Mouse (Mus musculus): ENCODE results near the gene Ptrh2.

Ptrh2 gene

DNA sequence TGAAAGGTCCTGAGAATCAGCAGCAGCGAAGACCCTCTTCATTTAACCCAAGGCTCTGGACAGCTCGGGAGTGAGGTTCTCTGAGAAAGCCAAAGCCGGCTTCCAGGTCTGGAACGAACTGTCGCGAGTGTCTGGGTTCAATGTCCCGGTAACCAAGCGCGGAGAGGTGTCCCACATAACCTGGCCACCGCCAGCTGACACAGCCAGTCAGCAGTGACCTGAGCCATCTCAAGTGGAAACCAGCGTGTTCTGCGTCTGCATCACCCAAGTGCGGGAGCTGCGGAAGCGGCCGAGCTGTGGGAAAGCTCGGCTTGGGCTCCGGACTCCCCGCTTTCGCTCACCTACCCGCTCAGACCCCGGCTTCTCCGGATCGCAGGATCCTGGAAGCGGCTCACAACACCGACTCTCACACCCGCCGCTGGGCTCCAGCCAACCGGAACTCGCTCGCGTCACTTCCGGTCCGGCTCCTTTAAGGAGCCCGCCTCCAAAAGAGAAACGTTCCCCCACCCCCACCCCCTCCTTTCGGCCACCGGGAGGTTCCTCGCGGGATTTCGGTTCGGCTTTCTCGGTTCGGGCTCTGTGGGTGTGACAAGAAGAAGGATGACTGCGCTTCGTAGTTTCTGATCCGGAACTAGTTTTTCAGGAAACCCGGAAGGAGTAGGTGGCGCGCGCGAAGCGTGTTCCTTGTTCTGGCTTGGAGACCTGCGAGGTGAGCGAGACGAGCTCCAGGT lies at the start of gene Ptrh2, which contains the start of gene Vmp1:
Gene Ptrh2, plus strand, starts transcription at position 591 of the 731 bp plus-strand sequence.
Gene Vmp1, minus strand, starts transcription at position 442 of the 731 bp plus-strand sequence.
- DNase-seq (ENCODE audit: low spot score) = peak; percentile 88

DNA sequence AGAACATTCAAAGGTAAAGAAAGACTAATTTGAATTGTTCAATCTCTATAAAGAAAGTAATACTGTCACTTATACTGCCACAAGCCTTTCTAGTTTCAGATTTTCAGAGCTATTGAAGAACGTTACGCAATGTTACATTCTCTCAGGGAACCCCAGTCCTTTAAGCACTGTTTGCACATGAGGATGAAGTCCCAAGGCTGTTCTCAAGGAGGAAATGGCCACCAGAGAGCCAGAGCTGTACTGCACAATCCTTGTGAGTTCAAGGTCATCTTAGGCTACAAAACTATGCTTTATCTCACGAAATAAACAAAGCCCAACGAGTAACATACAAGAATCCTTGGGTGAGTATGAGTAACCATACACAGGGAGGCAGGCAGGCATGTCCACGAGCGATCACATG lies 49.4 kb upstream of the Ptrh2 start:
- DNase-seq (ENCODE audit: low spot score) = no peak

DNA sequence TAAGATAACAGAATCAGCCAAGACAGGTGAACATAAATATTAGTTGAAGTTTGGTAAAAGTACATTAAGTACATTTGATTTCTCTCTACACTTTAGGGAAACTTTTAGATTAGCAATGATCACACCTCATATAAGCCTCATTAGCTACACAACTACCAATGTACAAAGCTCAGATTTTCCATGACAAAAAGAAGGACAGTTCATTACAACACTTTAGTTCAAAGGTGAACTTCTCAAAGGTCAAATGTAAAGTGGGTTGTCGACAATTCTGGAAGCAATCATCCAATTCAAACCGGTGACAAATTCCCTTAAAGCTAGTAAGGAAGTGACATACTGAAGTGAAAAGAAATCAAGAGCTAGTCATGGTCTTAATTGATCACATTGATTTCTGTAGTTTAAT lies 46.1 kb upstream of the Ptrh2 start:
- no peak for DNase-seq (ENCODE audit: low spot score)

DNA sequence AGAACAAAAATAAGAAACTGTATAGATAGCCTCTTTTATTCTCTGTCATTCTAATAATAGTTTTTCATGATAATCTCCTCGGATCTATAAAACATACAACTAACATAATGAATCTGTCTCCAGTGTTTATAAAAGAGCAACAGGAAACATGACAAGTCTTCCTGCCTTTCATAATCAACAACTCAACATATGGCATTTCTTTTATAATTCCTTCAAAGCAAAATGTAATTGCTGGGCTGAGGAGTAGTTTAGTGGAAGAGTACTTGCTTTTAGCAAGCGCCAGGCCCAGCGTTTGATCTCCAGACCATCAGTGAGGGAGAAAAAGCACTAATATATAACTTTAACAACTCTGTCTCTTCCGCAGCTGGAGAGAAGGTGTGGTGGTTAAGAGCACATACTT lies 42.1 kb upstream of the Ptrh2 start:
- no peak for DNase-seq (ENCODE audit: low spot score)

DNA sequence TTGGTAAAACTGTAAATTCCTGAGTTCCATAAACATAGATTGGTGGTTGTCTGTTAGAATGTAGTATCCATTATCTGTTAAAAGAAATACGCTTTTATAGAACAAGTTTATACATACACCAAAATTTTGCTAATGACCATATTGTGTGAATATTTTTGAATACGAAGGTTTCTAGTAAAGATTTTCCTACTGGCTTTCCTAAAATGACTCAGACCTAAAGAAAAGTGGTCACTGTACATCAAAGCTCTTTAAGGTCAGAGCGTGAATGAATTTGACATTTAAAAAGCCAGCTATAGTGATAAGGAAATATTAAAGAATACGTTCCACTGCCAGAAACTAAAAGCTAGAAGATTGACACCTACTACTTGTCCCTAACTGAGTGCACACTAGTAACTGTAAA lies 39.2 kb upstream of the Ptrh2 start:
- no peak for DNase-seq (ENCODE audit: low spot score)

GRCm38 (mm10) chr11:86646136-86646834 lies 37.5 kb upstream of the Ptrh2 start:
- DNase-seq (ENCODE audit: low spot score) = no peak

GRCm38 (mm10) chr11:86646885-86647459 lies 36.8 kb upstream of the Ptrh2 start:
- DNase-seq (ENCODE audit: low spot score) = no peak

- no peak for DNase-seq (ENCODE audit: low spot score)
Measured at GRCm38 (mm10) chr11:86647706-86648447, 35.9 kb upstream of the Ptrh2 start.

- DNase-seq (ENCODE audit: low spot score) = no peak
Measured at GRCm38 (mm10) chr11:86649542-86649941, 34.2 kb upstream of the Ptrh2 start.

GRCm38 (mm10) chr11:86650676-86651075 lies 33.1 kb upstream of the Ptrh2 start:
- no peak for DNase-seq (ENCODE audit: low spot score)

- no peak for DNase-seq (ENCODE audit: low spot score)
Measured at GRCm38 (mm10) chr11:86652578-86652979, 31.2 kb upstream of the Ptrh2 start.

DNA sequence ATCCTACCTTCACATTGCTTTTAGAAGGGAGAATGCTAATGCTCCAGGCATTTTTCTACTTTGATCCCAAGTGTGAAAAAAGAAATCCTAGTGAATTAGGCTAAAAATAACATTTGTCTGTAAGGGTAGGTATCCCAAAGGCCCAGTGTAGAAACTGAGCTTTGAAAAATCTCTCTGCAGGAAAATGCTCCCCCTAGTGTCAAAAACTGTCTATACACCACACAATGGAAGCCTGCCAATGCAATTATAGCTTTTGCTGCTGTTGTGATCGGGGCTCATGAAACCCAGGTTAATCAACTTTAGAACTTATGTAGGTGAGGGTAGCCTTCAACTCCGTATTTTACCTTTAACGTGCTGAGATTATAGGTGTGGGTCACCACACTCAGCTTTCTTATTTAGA lies 30.3 kb upstream of the Ptrh2 start:
- peak; percentile 56 for DNase-seq (ENCODE audit: low spot score)

DNA sequence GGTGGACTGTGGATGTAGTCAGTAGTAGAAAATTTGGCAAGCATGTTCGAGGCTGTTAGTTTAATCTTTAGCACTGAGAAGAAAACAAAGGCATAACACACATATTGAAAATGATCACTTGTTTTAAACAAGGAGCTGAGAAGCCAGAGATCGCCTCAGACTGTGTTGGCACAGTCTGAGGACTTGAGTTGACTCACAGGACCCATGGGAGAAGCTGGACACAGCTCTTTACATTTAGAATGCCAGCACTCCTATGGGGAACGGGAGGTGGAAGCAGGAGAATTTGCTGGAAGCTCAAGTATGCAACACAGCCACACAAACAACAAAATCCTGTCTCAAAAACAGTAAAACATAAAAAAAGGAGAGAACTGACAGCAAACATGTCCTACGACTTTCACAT lies 29.7 kb upstream of the Ptrh2 start:
- DNase-seq (ENCODE audit: low spot score) = no peak

- DNase-seq (ENCODE audit: low spot score) = no peak
Measured at GRCm38 (mm10) chr11:86655671-86656070, 28.1 kb upstream of the Ptrh2 start.

GRCm38 (mm10) chr11:86656849-86657567 lies 26.8 kb upstream of the Ptrh2 start:
- no peak for DNase-seq (ENCODE audit: low spot score)

GRCm38 (mm10) chr11:86657863-86658262 lies 25.9 kb upstream of the Ptrh2 start:
- DNase-seq (ENCODE audit: low spot score) = no peak

DNA sequence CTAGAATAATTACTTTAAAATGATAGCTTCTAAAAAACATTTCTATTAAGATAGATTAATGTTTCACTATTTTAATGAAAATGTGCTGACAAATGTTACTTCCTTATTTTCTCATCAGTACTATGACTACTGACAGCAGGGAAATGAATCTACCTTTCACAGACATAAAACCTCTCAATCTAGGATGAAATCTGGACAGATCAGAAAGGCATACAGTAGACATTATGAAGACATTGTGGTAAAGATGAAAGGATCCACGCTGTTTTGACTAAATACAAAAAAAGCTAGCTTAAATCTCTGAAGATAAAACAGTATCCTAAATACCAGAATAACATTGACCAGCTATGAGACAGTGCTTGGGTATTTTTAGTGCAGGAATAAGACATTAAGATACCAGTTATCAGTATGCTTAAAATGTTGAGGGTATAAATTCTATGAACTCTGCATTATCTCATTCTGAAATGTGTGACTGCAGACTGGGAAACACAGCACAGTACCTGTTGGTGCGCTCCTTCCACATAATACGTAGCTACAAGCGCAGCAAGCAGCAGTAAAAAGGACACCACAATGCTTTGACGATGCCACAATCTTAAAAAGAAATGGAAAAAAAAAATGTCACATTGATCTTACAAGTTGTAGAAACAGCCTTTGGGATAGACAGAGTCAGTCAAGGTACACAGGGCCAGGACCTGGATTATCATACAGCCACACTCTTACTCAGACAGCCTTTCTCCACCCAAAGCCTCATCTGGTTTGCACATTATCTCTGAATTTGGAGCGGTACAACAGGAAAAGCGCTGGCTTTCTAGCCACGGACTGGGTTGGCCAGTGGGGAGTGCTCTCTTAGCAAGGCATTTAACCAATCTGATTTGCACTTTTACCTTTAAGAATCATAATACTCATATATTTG lies 20.5 kb upstream of the Ptrh2 start:
- DNase-seq (ENCODE audit: low spot score) = no peak

DNA sequence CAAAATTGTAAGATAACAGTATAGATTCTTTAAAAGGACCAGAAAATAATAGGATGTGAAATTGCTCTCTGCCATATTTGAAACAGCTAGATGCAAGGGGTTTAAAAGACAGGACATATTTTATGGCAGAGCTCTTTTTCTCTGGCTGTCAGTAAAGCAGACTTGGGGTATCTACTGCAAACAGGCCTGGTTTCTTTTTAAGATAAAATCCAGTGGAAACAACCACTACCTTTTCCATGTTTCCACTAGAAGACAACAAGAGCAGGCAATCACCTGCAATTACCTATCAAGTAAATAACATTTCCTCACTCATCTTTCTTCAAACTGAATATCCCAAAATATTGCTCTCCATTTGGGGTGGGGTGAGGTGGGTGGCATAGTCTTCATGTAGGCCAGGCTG lies 19.8 kb upstream of the Ptrh2 start:
- DNase-seq (ENCODE audit: low spot score) = no peak

- DNase-seq (ENCODE audit: low spot score) = no peak
Measured at GRCm38 (mm10) chr11:86664406-86664805, 19.4 kb upstream of the Ptrh2 start.

- no peak for DNase-seq (ENCODE audit: low spot score)
Measured at GRCm38 (mm10) chr11:86667553-86667952, 16.2 kb upstream of the Ptrh2 start.

GRCm38 (mm10) chr11:86668169-86668568 lies 15.6 kb upstream of the Ptrh2 start:
- DNase-seq (ENCODE audit: low spot score) = no peak

Data from T-cell, adult 2 months (primary cell).